Mouse (Mus musculus) monocyte, adult 2 months (primary cell): ENCODE results near the gene S100pbp.

Experiments used
- DNase-seq, 2 experiments: peaks; one replicate each; pipeline ENCODE4 v3.0.0; 2022; ENCODE audit warnings: low spot score in 2 of 2, low read depth in 1 of 2

The S100pbp gene

DNA sequence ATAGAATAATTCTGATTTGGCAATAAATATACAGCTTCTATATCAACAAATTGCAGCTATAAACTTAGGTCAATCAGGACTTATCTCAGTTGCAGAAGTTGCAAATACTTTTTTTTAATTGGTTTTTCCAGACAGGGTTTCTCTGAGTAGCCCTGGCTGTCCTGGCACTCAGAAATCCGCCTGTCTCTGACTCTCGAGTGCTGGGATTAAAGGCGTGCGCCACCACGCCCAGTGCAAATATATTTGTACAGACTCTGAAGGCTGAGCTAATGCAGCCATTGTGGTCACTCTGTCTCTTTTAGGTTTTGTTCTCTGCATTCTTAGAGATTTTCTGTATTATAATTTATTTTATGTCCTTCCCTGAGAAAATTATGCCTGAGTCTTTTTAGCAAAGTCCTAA, 32.0 kb downstream of the S100pbp start:
- DNase-seq: no peak

DNA sequence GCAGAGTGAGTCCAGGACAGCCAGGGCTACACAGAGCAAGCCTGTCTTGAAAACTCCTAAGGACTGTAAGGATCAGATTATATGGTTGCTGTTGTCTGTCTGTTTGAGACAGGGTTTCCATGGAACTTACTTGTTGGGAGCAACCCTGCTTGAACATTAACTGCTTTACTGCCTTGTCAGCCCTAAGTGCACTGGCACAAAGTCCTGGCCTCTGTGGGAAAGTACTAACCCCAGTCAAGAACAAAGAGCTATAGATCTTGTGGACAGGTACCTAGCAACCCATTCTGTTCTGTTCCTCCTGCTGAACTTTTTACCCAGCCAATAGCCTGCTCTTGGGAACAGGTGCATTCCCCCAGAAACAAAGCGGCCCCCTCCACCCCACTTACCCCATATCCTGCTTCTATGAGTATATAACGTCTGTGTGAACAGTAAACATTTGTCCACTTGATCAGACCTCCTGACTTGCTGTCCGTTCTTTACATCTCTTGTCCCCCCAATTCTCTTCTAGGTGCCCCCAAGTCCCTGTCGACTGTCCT, 38.2 kb downstream of the S100pbp start:
- DNase-seq: no peak

DNA sequence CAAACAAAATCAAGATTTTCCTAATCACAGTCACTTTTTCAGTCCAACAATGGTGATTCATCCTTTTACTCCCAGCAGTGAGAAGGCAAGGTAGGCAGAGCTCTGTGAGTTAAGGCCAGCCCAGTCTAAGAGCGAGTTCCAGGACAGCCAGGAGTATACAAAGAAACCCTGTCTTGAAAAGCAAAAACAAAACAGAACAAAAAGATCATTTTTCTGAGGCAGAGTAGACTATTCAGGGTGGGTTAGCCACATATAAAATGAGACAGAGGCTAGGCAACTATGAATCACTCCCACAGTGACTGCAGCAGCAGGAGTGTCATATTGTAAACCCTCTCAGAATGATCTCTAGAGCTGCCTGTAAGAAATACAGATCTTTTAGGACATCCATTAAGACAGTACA, 40.2 kb downstream of the S100pbp start:
- no peak for DNase-seq

DNA sequence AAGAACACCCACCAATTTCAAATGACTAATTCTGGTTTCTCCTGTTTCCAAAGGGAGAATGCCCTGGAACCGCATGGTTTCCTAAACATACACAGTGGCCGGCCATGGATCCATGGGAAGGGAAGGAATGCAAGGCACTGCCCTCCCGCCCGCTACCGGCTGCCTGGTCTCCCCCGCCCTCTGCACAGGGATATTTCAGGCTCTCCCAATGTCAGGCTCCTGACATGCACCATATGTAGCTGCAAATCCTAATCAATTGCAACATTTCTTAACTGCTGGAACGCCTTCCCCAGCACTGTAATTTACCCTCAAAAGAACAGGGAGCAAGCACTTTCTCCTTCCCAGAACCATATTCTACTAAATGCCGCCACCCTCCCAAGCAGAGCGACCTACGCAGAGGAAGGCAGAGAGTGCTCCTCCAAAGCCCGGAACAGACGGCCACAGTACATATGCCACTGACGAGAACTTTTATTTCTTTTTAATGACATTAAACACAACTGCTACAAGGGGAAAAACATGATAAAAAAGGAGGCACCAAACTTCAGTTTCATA, 41.9 kb downstream of the S100pbp start:
- DNase-seq: no peak

DNA sequence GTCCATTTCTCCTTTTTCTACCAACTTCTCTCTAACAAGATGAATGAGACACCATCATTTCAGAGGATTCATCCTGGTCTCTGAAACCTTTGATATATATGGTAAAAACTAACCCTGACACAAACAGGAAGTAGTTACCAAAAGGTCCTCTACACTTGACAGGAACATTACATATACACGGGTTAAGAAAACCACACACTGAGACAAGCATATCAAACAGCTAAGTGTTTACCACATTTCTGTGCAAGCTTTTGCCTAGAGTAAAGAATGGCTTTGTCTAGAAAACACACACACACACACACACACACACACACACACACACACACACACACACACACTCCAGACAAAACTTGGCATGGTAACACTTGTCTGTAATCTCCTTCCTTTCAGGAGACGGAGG, 43.1 kb downstream of the S100pbp start:
- DNase-seq: no peak

DNA sequence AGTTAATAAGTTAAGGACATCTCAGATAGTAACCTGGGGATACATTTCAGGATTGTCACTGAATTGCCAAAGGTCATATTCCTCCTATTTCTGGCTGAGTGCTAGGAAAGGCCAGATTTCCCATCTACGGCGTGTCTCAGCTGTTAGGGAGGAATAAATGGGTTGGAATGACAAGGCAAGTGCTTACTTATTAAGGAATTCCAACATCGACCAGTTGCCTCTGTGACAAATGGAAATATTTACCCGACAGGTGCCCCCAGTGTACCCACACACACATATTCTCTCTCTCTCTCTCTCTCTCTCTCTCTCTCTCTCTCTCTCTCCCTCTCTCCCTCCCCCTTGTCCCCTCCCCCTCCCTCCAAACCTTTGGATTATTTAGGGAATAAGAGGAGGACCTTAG, 43.6 kb downstream of the S100pbp start:
- DNase-seq: no peak

DNA sequence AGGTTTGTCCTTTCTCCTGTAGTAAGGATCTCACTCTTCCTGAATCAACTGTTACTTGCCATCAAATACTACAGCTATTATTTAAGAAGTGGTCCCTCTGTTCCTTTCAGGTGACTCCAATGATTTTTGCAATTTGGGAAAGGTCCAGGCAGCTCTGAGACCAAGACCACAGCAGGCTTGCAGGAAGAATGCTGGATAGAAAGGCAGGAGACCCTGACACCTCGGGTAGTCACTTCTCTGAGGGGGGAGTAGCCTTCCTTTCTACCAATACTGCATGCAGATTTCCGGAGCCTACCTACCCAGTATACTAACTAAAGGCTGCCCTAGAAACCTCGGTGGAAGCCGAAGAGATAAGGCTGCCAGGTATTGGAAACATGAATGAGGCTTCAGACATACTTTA, 44.1 kb downstream of the S100pbp start:
- no peak for DNase-seq

DNA sequence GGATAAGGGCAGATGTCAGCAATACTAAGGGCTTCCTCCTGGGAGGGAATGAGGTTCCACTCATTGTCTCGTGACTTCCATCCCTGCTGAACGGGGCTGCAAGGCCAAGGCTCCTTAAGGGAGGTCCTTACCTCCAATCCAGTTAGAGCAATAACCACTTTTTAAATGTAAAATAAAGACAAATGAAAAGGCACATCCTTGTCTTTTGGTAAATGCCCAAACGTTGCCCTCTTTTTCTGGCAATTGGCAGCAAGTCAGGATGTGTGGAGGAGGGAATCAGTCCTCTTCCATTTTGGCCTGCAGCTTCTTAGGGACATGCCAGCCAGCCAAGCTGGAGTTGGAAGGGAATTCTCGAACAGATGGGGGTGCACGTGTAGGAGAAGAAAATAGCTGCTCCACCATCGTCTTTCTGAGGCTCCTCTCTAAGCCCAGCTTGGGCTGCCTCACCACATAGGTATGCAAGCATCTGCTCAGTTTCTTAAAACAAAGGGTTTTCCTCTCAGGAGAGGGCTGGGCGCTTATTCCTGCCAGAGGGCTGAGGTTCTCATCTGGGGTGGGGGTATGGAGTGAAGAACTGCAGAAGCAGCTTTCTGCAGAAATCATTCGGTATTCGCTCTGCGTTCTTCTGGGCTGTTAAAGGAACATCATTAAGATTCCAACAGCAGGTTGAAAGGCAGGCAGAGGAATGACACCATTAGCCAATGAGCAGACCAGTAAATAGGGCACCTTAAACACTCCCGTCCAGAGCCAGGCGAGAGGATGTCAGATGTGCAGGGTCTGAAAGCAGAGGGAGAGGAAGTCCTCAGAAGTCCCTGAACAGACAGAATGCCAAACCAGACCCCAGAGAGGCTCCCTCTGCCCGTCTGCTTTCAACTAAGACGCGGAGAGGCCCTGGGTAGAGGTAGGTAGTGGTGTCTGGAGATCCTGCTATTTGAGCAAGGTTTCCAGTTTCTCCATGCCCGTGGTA, 44.8 kb downstream of the S100pbp start:
- DNase-seq: no peak

DNA sequence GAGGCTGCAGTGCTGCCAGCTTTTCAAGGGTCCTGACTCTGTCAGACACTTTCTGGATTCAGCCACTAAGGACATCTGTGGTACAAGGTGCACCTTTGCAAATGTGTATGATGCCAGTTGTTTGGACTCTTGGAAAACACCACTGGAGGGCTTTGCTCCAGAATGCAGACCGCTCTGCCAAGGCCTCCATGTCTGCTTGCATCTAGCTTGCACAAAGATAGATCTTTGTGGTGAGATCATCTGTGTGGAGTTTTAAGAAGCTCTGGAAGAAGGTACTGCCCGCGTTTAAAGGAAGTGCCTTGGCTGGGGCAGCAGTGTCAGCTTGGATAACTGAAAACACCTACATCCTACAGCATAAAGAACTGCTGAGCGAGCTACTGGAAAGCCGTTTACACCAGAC, 46.0 kb downstream of the S100pbp start:
- DNase-seq: no peak

DNA sequence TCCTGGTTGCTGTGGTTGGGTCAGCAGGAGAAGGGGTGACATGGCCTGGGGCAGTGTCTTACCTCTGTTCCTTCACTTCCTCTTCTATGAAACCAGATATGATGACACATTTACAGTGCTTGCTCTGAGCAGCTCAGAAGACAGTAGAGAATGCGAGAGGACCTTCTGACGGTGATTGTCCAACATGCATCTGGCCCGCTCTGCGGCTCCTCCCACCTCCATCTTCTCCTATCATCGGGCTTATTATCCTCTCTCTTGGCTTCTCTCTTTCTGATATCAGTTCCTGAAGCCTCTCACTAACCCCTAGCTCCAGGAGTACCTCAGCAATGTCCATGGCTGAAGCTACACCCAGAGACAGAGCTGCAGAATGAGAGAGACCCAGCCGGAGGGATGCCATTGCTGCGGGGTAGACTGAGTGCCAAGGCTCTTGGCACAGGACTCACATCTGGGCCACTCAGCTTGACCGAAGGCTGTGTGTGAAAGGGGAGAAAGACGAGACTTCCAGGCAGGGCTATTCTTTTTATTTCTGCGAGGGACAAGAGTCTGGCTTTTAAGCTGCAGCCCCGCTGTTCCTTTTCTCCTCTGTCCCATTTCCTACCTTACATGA, 47.0 kb downstream of the S100pbp start:
- DNase-seq: no peak

DNA sequence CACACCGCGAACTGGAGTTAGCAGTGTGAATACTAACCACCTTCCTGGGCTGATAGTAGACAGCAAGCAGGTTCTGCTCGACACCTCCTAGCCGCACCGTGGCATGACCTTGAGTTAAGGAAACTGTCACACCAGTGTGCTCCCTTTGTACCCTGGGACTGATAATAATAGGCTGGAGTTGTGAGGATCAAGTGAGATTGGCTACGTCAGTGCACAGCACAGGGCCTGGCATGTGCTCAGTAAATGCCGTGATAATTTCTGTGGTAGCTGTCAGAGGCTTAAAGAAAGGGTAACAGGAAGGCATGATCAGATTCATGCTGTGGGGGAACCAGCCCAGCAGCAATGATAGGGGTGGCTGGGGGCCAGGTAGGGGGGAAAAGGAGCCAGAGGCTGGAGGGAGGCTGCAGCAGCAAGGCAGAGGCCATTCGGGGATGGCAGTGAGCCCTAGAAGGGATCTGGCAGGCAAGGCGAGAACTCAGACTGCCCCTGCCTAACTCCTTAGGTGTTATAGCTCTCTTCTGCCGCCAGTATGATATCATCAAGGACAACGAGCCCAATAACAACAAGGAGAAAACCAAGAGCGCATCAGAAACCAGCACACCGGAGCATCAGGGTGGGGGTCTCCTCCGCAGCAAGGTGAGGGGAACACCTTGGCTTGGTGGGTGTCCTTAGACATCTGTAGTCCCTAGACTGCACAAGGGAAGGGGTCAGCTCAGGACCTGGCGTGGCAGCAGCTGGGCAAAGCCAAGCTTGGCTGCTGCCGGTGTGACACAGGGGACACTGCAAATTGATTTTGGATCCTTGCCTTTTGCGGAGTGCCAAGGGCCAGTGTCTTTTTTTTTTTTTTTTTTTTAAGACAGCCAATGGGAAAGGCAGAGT, 47.7 kb downstream of the S100pbp start:
- DNase-seq: no peak

DNA sequence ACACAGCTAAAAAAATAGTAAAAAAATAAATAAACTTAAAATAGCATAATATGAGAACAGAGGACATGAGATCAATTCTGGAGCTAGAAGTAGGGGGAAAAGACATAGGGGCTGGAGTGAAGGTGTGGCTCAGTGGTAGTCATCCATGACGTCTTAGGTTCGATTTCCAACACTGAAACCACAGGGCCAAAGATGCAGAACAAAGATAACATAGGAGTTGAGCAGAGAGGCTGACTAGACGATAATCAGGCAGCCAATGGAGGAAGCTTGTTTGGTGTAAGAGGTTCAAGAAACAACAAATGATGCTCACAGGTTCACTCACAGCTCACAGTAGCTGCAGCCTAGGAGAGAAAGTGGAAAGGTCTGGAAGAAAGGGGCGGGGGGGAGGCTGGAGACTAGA, 48.7 kb downstream of the S100pbp start:
- no peak for DNase-seq

DNA sequence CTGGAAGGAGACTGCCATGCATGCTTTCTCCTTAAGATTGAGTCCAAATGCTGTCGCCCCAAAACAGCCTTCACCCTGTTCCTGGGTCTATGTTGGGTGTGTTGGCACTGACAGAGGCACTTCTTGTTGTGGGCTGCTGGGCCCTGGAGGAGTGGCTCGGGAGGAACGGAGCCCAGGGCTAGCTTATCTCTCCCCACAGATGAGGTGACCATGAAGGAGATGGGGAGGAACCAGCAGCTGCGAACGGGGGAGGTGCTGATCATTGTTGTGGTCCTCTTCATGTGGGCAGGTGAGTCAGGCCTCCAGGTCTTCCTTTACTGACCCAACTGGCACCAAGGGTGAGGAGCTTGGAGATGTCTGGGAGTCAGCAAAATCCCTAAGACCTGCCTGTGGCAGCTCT, 49.9 kb downstream of the S100pbp start:
- no peak for DNase-seq

DNA sequence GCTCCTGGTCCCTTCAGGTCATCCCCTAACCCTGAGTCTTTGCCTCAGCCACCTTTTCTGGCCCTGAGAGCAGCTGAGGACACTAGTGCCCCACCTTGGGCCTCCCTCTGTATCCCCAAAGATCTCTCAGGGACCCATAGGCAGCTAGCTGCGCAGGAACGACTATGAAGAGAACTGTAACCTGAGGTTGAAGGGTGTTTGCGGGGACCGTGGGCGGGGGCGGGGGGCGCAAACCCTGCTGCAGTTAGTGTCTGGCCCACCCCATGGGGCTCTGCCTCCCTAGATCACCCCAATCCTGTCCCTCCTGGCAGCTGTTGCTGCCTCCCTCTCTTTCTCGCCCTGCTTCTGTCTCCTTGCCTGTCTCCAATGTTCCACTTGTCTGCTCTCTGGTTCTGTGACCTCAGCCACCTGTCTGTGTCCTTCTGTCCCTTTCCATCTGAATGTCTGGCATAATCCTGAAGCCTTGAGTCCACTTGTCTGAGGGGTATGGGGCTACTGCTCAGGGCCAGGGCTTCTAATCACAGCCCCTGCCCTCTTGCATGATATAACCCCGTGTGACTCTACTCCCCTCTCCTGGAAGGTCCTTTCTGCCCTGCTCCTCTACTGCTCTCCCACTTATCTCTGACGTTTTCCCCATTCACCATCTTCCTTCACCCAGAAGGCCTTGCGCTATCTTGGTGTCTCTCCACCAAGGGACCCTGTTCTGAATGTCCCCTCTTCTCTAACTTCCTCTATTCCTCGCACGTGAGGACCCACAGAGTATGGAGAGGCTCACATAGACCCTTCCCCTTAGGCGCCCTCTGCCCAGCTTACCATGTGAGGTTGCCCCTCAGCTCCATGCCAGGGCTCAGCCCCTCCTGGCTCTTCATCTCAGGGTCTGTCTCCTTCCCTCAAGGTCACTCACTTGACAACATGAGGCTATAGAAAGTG, 51.9 kb downstream of the S100pbp start:
- DNase-seq: no peak

DNA sequence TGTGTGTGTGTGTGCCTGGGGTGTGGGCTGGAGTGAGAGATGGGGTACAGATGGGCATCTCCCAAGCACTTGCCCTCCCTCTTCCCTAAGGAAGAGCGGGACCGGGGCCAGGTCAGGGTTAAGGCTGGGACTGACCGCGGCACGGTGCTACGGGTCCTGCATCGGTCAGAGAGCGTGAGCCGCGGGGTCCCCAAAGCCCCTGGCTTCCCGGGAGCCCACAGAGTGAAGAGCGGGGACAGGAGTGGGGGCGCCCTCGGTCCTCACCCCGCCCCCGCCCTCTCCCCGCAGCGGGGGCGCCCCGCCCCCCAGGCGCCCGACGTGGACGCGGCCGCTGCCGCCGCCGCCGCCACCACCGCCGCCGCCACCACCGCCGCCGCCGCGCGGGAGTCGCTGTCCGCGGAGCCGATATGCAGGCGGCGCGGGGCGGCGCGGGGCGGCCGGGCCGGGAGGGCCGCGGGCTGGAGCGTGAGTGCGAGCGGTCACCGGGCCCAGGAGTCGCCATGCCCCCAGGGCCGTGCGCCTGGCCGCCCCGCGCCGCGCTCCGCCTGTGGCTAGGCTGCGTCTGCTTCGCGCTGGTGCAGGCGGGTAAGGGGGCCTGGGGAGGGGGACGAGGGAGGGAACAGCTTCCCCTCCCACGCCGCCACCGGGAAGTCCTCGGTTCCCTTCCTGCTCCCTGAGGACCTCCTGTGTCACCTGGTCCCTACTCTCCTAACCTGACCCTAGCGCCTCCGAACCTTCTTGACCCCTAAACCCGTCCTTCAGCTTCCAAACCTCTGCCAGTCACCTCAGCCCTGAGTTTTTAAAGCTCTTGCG, 52.7 kb downstream of the S100pbp start, which contains the start of gene Fndc5:
TSS of gene Fndc5 (plus strand) at position 421 of the 813 bp plus-strand sequence.
- DNase-seq: no peak

DNA sequence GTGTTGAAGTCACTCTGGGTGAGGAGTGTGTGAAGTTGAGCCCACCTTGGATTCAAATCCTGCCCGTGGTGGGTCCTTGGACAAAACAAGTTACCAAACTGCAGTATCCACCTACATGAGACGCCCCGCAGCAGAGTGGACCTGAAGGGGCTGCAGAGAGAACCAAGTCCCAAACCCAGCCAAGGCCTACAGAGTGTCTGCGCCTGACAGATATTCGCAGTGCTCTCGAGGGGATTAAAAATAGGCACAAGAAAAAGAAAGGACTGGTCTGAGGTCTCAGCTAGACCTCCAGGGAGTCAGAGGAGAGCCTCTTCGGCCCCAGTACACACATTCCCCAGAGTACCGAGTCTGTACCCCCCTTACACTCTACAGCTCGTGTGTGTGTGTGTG, 53.3 kb downstream of the S100pbp start:
- no peak for DNase-seq

DNA sequence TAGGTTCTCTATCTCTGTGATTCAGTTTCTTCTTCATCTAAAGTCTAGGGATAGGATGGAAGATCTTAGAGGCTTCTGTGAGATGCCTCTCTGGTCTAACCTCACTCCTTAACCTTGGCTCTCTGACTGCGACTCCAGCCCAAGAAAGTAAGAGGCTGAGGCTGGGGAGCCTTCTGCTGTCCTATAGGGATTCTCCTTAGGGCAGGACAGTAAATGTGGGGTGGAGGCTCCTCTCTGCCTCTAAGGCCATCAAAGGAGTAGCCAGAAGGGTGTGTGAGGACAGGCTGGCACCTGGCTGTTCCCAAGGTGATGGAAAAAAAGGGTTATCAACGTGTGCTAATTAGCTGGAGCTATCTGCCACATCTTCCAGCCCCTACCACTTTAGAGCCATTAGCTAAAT, 53.9 kb downstream of the S100pbp start:
- DNase-seq: no peak

DNA sequence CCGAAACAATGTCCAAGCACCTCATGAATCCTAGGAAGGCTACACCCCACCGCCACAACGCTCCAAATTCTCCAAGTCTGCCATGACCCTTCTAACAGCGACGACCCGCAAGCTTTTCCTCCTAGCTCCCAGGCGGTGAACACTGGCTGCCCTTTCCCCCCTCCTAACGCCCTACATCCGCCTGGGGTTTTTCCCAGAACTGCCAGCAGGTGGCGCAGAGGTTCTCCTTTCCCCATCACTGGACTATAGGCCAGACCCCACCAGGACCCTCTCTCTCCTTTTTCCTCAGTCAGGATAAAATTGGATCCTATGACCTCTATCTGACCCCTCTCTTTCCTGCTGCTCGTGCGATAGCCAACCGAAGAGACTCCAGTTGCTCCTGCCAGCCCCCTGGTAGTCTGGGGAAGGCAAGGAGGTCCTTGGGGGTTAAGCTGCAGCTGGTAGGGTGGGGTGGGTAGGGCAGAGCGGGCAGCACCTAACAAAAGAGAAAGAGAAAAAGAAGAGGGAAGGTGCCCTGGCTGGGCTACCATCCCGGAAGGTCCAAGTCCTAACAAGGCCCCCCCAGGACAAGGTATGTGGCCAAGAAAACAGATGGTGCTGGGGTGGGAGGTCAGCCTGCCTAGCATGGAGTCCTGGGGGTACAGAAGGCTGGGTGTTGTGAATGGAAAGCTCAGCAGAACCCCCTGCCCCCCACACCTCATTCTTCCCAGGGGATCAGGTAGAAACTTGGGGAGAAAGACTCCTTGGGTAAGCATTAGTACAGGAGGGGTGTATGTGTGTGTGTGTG, 54.5 kb downstream of the S100pbp start:
- DNase-seq: peak in 1 of 2 experiments; percentile 34
